Mouse (Mus musculus) embryo, embryonic 11.5 days (tissue): ENCODE data around the gene Gm20894.
"Not testable (repeated sequence)": the region's sequence is repeated elsewhere in the genome, so short reads cannot be mapped to it uniquely, and the experiment has no call there.

Experiments
- DNase-seq: peaks from one replicate; pipeline ENCODE4 v3.0.0-alpha.2; 2012; ENCODE audit warnings: low read depth, low spot score

The Gm20894 gene

GRCm38 (mm10) chrY:28271412-28271811 lies at the start of gene Gm20894:
Gene Gm20894 (minus strand): TSS chrY:28271512.
- not testable (repeated sequence) for DNase-seq
